Mouse (Mus musculus) urinary bladder, adult 2 months (tissue): ENCODE data around the gene Clstn3. TPM values are rescaled to one million over a fixed set of nuclear protein-coding genes. Genes with fewer than 3 reads are reported as not detected.
A peak's percentile ranks its signal among the peaks of the same experiment; 100 is the strongest.
"Not testable (repeated sequence)": the region's sequence is repeated elsewhere in the genome, so short reads cannot be mapped to it uniquely, and the experiment has no call there.

Source experiments
- DNase-seq: peaks from one replicate; pipeline ENCODE4 v3.0.0; 2022; ENCODE audit warnings: low spot score
- polyA plus RNA-seq: library from polyadenylated mRNA; depleted of rRNA; stranded (reverse); fragments of >200 nt; gene quantifications from 2 replicates; pipeline ENCODE4 v1.2.3, GENCODE M21; 2012; rRNA removed

Gene Clstn3
- 1.4 and 1.6 TPM in 2 replicates for polyA plus RNA-seq

DNA sequence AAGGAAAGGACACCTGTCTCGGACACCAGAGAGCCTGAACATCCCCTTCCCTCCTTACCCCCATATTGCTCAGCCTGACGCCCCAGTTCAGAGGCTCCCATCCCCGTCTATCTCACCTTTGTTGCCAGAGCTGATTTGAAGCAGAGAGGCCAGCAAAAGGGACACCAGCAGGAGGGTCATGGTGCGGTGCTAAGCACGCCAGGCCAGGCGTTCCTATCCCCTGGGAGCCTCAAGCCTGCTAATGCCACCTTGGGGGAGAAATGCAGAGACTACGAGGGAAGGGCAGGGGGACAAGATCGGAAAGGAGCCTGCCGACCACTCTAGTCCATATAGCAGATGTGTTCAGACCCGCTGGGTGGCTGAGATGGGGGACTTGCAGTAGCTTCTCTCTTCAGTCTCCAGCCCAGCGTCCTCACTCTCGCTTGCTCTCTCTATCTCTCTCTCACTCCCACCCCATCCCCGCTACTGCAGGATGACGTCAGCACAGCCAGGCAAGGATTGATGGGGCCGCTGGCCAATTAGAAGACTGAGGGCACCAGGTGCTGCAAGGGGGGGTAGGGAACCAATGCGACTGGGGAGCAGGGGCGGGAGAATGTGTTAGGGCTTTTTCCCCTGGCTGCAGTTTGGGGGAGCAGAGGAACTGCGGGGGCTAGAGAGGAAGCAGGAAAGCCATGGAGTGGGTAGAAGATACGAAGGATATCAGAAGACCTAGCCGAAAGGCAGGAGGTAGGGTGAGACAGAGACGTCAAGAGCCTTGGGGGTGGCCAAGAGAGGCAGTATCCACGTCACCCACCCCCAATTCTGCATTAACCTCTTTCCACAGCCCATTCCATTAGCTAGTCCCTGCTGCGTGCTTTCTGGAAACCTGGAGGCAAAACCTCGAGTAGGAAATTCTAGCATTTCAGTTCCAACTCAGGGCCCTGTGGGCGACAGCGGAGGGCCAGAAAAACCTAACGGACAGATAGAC lies at the start of gene Clstn3:
Clstn3 (minus strand) TSS at position 490 of the 967 bp plus-strand sequence.
- DNase-seq = no peak

DNA sequence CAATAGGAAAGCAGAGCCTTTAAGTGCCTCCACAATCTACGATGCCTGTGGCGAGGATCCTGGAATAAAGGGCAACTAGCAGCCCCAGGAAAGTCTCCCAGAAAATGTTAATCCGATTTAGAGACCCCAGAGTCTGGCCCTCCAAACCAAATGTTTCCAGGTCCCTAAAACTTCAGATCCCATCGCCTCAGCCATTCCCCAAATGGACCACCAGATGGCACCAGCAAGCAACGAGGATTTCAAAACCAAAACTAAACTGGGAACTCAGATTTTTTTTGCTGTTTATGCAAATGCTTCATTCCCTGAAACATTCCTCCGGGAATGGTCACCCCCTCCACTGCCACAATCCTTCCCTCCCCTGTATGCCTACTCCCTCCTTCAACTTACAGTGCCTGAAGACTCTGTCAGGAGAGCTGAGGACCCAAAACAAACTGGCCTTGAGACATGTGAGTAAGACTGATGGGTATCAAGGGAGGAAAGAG lies 47.8 kb upstream of the Clstn3 start, which contains the start of gene C1ra:
C1ra (plus strand) TSS at position 51 of the 482 bp plus-strand sequence.
- DNase-seq = no peak

DNA sequence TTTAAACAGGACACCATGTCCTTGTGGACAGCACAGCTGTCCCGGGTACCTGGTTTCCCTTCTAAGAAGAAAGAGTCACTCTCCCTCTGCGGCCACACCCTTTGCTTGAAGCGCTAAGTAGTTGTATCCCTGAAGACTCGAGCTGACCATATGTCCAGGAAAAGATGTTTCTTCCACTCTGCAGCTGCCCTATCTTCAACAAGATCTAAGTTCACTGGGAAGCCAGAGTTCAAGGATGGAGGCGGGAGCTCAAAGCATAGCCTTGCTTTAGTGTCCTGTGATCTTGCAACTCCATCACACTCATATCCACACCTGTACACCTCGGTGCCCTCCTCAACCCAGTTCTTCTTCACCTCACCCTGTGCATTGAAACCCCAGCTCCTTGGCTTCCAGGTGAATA lies 47.3 kb upstream of the Clstn3 start:
- DNase-seq = no peak

DNA sequence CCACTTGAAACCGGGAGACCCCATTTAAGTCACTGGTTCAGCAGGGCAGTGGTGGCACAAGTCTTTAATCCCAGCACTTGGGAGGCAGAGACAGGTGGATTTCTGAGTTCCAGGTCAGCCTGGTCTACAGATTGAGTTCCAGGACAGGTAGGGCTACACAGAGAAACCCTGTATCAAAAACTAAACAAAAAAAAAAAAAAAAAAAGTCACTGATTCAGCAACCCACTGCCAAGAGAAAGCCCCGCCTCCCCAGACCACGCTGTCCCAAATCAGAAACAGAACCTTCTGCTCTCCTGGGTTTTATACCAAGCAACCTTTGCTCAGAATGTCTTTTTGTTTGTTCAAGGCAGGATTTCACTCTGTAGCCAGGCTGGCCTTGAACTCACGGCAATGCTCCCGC lies 44.6 kb upstream of the Clstn3 start:
- DNase-seq = not testable (repeated sequence)

DNA sequence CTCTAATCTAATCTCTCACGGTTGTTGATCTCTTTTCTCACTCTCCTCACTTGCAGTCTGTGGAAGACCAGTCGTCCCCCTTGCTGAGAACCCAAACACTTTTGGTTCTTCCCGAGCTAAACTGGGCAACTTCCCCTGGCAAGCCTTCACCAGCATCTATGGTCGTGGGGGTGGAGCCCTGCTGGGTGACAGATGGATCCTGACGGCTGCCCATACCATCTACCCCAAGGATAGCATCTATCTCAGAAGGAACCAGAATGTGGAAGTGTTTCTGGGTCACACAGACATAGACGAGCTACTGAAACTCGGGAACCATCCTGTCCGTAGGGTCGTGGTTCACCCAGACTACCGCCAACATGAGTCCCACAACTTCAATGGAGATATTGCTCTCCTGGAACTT lies 43.7 kb upstream of the Clstn3 start:
- no peak for DNase-seq

DNA sequence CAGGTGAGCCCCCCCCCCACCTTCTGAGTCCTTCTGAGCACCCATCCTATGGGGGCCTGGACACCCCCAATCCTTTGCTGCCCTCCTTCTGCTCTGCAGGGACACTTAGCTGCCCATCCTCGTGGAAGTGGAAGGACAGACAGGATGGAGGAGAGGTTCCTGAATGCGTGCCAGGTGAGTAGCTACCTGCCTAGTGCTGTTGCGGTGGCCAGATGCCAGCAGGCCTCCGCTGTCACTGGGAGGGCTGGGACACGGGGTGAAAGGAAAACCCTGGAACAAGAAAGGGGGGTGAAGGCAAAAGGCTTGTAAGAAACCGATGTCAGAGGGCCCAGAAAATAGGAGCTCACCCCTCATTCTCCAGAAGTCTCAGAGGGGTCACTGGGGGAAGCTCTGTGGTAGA lies 42.4 kb upstream of the Clstn3 start:
- no peak for DNase-seq

DNA sequence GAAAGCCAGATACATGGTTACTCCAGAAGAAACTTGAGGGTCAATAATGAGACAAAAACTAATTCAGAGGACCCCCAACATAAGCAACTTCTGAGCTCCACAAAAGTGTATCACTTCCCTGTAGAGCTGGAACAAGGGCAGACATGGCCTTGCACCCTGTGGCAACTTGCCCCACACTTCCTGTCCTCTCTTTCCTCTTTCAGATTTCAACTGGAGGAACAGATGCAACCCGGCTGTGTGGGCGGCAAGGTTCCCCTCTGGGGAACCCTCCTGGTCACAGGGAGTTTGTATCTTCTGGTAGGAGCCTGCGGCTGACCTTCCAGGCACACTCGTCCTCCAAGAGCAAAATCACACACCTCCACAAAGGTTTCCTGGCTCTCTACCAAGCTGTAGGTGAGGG lies 40.4 kb upstream of the Clstn3 start:
- DNase-seq = no peak

DNA sequence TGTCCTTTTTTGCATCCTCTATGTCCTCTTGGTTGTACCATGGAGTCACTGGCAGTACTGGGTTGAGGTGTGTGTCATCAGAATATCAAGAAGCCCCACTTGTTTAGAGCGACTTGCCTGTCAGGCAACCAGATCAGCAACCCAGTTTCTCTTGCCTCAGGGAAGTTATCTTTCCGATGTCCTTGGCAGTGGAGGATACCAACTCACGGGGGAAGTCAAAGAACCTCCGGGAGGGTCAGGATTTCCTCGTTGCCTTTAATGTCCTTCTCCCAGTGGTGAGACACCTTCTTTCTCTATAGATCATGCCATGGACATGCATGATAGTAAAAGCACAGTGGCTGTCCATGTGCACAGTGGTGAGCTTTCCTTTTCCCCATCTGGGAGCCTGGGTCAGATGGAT lies 37.4 kb upstream of the Clstn3 start:
- no peak for DNase-seq

DNA sequence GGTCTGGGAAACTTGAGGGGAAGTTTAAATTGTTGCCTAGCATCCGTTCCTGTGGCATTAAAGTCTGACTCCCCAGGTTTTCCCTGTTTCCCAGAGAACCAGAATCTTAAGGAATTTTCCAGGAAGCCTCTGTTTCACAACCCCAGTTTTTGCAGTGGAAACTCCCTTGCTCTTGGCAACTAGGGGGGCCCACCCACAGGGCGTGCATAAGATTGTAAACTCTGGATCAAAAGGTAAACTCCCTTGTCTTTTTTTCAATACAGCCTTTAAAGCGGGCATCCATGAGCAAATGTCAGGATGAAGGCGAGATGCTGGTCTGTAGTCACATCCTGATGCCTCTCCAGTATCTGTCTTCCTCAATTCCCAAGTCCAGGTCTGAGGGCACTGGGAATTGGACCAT lies 36.9 kb upstream of the Clstn3 start:
- DNase-seq = no peak

DNA sequence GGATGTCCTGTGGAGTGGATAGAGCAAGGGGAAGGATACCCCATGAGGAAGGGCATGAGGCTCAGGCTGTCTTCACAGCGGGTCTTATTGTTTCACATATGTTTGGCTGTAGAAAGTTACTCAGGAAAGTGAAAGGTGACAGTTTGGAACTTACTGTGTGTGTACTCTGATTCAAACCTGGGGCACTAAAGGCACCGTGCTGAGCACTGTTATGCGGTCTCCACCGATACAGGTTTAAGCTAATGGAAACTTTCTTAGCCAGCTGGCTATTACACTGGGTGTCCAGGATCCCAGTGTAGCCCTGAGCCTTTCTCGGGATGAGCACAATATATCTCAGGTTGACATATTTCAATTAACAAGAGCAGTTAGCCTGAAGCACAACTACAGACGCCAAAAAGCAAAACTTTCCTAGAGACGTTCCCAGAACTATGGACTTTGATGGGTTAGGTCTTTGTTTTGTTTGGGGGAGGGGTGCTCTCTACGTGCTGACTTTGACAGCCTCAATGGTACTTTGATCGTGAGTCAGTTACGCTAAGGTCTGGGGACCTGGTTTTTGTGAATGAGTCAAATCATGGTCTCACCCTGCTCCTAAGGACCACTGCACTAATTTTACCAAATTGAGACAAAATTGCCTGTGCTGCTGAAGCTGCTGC lies 35.4 kb upstream of the Clstn3 start:
- DNase-seq = no peak

DNA sequence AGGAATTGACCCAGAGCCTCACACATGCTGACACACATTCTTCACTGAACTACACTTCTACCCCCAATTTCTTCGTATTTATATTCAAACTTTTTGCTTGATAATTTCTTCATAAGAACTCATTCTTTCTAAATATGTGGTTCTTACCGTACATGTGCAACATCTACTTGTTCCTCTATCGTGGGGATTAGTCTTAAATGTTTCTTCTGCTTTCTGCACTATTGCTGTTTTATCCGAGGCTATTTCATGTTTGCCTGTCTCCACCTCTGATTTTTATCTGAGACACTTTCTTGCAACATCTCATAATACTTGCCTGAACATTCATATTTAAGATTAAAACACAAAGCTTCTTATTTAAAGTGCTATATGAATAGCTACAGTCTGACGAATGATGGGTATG lies 31.5 kb upstream of the Clstn3 start:
- DNase-seq = no peak

DNA sequence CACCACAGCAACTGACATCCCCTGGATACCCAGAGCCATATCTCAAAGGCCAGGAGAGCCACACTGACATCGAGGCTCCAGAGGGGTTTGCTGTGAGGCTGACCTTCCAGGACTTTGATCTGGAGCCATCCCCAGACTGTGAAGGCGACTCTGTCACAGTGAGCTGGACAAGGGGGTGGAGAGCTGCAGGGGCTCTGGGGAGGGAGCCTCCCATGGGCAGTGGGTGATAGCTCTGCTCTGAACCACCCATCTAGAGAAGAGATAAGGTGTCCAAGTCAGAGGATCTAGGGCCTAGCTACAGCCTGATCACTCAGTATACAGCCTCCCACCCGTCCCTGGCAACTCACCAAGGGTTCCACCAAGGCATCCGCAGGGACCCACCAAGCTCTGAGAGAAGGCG lies 29.3 kb upstream of the Clstn3 start:
- DNase-seq = no peak

DNA sequence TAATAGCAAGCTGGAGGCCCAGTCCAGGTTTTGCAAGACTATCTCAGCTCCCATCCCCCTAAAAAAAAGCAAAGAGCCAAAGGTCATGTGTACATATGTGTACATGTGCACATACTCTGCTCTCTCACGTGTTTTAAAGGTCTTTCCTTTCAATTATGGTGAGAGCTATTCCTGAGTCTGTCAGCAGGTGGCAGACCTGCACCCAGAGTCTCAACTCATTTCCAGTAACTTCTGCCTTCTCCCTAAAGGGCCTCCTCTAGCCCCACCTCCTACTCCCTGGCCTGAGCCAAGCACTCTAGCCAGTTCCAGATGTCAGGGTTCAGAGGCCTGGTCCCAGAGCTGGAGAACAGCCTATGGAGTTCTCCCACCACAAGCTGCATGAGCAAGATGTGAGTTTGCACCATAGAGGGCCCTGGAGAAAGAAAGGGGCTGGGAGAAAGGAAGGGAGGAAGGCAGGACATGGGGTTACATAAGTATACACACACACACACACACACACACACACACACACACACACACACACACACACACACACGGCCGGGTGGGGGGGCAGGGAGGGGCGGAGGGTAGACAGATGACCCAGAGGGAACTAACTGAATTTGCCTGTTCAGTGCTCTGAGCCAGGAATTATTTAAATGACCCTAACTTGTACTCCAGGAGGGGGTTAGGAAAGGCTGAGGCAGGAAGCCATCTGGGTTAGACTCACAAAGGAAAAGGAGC lies 28.4 kb upstream of the Clstn3 start, which contains the start of gene C1rl:
C1rl (plus strand) TSS at position 272 of the 720 bp plus-strand sequence.
- peak; percentile 47 for DNase-seq

DNA sequence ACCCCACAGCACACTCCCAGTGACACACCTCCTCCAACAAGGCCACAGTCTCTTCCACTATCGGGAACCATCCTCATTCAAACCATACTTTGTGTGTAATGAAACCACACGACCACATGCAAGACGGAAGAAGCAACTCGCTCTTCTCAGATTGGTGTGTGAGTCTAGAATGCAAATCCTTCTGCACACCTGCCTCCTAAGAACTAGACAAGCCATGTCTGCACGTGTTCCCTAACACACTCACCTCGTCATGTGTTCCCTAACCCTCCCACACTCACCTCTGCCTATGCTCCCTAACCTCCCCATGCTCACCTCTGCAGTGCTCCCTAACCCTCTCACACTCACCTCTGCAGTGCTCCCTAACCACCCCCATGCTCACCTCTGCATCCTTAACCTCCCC lies 26.8 kb upstream of the Clstn3 start:
- no peak for DNase-seq

DNA sequence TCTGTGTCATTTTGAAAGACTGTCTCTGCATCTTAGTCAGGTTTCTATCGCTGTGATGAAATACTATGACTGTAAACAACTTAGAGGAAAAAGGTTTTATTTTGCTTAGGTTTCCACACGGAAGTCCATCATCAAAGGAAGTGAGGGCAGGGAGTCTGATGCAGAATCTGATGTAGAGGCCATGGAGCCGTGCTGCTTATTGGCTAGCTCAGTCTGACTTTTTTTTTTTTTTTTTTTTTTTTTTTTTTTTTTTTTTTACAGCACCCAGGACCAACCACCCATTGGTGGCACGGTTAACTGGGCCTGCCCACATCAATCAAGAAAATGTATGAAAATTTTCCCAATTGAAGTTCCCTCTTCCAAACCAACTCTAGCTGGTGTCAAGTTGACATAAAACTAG lies 24.4 kb upstream of the Clstn3 start:
- no peak for DNase-seq

DNA sequence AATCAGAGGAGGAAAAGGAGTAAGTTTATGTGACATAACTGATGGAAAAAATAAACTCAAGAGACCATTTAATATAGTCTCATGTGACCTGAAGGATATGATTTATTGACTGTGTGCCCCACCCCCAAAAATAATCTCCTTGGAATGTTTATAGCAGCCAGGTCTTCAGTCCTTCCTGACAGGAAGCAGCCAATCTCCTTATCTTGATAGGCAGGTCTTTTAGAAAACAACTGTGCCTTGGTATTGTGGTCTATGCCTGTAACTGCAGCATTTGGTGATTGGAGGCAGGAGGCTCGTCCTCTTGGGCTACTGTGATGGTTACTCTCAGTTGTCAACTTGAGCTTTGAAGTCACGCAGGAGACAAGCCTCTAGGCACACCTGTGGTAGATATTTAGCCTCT lies 22.9 kb upstream of the Clstn3 start:
- DNase-seq = no peak

DNA sequence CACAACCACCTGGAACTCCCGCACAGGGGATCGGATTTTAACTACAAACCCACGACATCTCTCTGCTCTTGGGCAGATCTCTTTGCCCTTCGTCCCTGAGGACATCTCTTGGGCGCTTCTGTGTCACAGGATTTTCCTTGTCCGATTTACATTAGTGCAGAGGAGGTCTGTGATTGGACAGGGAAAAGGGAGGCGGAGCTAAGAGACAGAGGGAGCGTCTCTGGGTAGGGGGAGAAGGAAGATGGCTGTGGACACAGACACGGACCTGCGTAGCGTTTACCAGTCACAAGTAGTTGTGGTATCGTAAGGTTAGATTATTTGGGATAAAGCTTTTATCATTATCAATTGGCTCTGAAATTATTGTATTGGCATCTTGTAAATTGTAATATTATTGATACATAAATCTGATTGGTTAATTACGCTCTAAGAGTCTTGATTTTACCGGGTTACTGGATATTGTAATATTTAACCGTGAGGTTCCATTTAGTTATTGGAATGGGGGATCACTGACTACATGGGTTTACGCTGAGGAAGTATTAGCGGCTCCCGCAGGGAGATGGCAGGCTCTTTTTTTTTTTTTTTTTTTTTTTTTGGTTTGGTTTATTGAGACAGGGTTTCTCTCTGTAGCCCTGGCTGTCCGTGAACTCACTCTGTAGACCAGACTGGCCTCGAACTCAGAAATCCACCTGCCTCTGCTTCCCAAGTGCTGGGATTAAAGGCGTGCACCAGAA lies 21.0 kb upstream of the Clstn3 start:
- no peak for DNase-seq

DNA sequence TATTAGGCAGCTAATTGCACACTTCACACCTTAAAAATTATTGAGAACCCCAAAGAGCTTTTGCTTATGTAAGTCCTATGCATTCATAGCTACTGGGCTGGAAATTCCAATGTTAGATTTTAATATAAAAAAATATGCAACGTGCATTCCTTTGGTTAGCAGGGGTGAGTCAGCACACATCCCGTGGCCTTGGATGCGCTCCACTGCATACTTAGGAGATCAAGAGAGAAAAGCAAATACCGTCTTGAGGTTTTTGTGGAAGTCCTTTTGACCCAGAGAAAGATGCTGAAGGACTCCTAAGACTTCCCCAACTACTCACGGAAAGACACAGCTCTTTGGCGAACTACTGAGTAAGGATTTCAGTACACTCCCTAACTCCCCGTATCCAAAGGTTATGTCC lies 20.3 kb upstream of the Clstn3 start:
- DNase-seq = no peak

DNA sequence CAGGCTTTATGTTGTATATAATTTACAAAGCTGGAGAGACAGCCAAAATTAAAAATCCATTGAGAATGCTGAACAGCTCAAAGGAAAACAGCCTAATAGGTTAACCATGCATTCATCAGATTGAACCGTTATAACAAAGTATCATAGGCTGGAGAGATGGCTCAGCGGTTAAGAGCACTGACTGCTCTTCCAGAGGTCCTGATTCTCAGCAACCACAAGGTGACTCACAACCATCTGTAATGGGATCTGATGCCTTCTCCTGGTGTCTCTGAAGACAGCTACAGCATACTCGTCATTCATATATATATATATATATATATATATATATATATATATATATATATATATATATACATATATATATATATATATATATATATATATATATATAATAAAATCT lies 19.2 kb upstream of the Clstn3 start:
- DNase-seq = not testable (repeated sequence)

DNA sequence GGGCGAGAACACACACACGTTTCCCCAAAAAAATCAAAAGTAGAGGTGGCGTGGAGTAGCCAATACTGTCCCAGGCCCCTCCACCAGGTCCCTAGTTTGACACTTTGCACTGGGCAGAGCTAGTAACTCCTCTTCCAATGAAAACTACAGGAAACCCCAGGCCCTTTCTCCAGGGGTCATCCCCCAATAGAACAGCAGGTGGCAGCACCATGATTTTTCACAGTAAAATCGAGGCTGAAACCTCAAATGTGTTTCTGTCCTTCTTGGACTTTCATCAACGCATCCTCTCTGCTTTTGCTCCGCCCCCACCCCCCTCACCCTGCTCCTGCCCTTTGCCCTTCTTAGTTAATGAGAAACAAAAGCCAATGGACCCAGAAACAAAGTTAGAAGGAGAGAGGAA lies 17.0 kb upstream of the Clstn3 start:
- DNase-seq = no peak

DNA sequence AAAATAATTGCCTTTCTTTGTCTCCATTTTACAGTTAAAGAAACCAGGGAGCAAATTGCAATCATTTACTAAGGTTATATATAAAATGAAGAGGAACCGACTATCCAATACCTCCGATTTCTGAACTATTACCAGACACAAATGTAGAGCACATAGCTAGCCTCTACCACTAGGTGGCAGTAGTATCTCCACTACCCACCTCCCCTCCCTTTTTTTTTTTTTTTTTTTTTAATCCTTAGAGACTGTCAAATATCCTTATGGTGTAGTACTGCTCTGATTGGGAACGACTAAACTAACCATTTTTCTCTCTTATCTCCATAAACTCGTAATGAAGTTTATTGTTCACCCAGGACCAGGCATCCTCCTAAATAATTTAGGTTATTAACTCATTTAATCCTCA lies 15.7 kb upstream of the Clstn3 start:
- DNase-seq = no peak

DNA sequence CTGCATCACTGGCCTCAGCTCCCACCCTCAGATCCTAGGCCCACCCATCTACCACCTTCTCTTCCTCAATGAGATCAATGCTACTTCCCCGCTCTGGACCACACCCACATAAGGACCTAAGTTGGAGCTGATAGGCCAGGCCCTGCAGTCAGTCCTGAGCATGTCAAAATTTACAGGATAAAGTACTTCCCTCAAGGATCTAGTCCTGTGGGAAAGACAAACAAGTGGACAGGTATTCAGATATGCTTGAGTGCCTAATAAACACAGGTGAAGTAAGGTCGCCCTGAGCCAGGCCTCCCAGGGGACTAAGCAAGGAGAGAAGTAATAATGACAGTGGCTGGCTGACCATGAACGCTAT lies 15.0 kb upstream of the Clstn3 start:
- no peak for DNase-seq
